Mouse (Mus musculus): Measurements from ENCODE around the gene Podnl1. TPM values are rescaled to one million over a fixed set of nuclear protein-coding genes. Genes with fewer than 3 reads are reported as not detected.

Podnl1 gene
- total RNA-seq, 1 experiment from 2014 or later: 1.0 TPM

- no peak for DNase-seq
These were observed 1.6 kb downstream of the Podnl1 start for GRCm38 (mm10) chr8:84127202-84127901.

GRCm38 (mm10) chr8:84128277-84128676 lies 2.5 kb downstream of the Podnl1 start:
- DNase-seq: no peak

GRCm38 (mm10) chr8:84130806-84131205 lies 5.0 kb downstream of the Podnl1 start:
- peak; percentile 26 for DNase-seq

GRCm38 (mm10) chr8:84132225-84132624 lies 6.4 kb downstream of the Podnl1 start:
- DNase-seq: no peak

- DNase-seq: no peak
These were observed 12.1 kb downstream of the Podnl1 start for GRCm38 (mm10) chr8:84137848-84138247.

- no peak for DNase-seq
These were observed 15.0 kb downstream of the Podnl1 start for GRCm38 (mm10) chr8:84140838-84141237.

- DNase-seq: no peak
These were observed 19.0 kb downstream of the Podnl1 start for GRCm38 (mm10) chr8:84144636-84145245.

- DNase-seq: no peak
These were observed 21.6 kb downstream of the Podnl1 start for GRCm38 (mm10) chr8:84147324-84147766.

GRCm38 (mm10) chr8:84147769-84148530 lies 22.2 kb downstream of the Podnl1 start, which contains the start of the genes Cc2d1a and 4930432K21Rik:
Gene Cc2d1a (minus strand): TSS chr8:84147936.
Gene 4930432K21Rik (plus strand): TSS chr8:84148025.
- peak; percentile 92 for DNase-seq

- no peak for DNase-seq
These were observed 22.7 kb downstream of the Podnl1 start for GRCm38 (mm10) chr8:84148531-84148850.

GRCm38 (mm10) chr8:84149181-84149580 lies 23.4 kb downstream of the Podnl1 start:
- DNase-seq: no peak

- no peak for DNase-seq
These were observed 31.8 kb downstream of the Podnl1 start for GRCm38 (mm10) chr8:84157620-84158019.

- no peak for DNase-seq
These were observed 41.9 kb downstream of the Podnl1 start for GRCm38 (mm10) chr8:84167696-84168095.

GRCm38 (mm10) chr8:84170096-84170495 lies 44.3 kb downstream of the Podnl1 start:
- DNase-seq: peak; percentile 16

- no peak for DNase-seq
These were observed 48.1 kb downstream of the Podnl1 start for GRCm38 (mm10) chr8:84173861-84174260.

GRCm38 (mm10) chr8:84176560-84176959 lies 50.8 kb downstream of the Podnl1 start:
- DNase-seq: no peak

- DNase-seq: no peak
These were observed 51.6 kb downstream of the Podnl1 start for GRCm38 (mm10) chr8:84177405-84177804.

- no peak for DNase-seq
These were observed 52.8 kb downstream of the Podnl1 start for GRCm38 (mm10) chr8:84178592-84178991.

GRCm38 (mm10) chr8:84179946-84180345 lies 54.2 kb downstream of the Podnl1 start:
- no peak for DNase-seq

- DNase-seq: no peak
These were observed 54.9 kb downstream of the Podnl1 start for GRCm38 (mm10) chr8:84180530-84181190.

Data from adrenal gland, postnatal 25 days (tissue).